Mouse (Mus musculus) heart, embryonic 11.5 days (tissue): ENCODE data around the gene Slc25a36. TPM values are rescaled to one million over a fixed set of nuclear protein-coding genes. Genes with fewer than 3 reads are reported as not detected.

ENCODE experiments used
- ATAC-seq: fragments of 200-750 bp; cut with Nextera tagmentation; replicated peaks from 2 replicates; pipeline ENCODE4 v1.8.0; 2017; ENCODE audit warnings: moderate library complexity; ENCODE audit not compliant: insufficient number of reproducible peaks, low FRiP score, low TSS enrichment
- H3K27ac ChIP-seq: fragments of 300-500 bp; sonication (generic); 2 replicates; pipeline ENCODE4 v1.5.1; 2014; ENCODE audit warnings: mild to moderate bottlenecking, low read depth, low read length
- H3K27me3 ChIP-seq: fragments of 300-500 bp; sonication (generic); 2 replicates; pipeline ENCODE4 v1.6.1; 2014; ENCODE audit warnings: mild to moderate bottlenecking, low read length, mixed read lengths; ENCODE audit not compliant: control insufficient read depth, insufficient read depth
- H3K36me3 ChIP-seq: fragments of 300-500 bp; sonication (generic); 2 replicates; pipeline ENCODE4 v1.6.1; 2014; ENCODE audit warnings: mild to moderate bottlenecking, low read length, moderate library complexity, mixed read lengths; ENCODE audit not compliant: control insufficient read depth, insufficient read depth
- H3K4me1 ChIP-seq: fragments of 300-500 bp; sonication (generic); 2 replicates; pipeline ENCODE4 v1.6.1; 2014; ENCODE audit warnings: low read length; ENCODE audit not compliant: control insufficient read depth, insufficient read depth
- H3K4me2 ChIP-seq: fragments of 300-500 bp; sonication (generic); 2 replicates; pipeline ENCODE4 v1.6.1; 2014; ENCODE audit warnings: mild to moderate bottlenecking, moderate library complexity
- H3K4me3 ChIP-seq: fragments of 300-500 bp; sonication (generic); 2 replicates; pipeline ENCODE4 v1.5.1; 2014; ENCODE audit warnings: low read depth, low read length
- H3K9ac ChIP-seq: fragments of 300-500 bp; sonication (generic); 2 replicates; pipeline ENCODE4 v1.6.1; 2014; ENCODE audit warnings: mild to moderate bottlenecking, low read depth, low read length, moderate library complexity
- H3K9me3 ChIP-seq: fragments of 300-500 bp; sonication (generic); replicated peaks from 2 replicates; pipeline ENCODE4 v1.6.1; 2016; ENCODE audit warnings: low read length; ENCODE audit not compliant: control insufficient read depth
- WGBS: fragments of 180-500 bp; shearing (Covaris S2); extraction: QIAGEN DNeasy Blood & Tissue Kit; methylation state at CpG from one replicate; pipeline ENCODE4 v1.1.7; 2014; ENCODE audit not compliant: insufficient replicate concordance; 5-methylcytosine and 5-hydroxymethylcytosine counted together
- polyA plus RNA-seq: library from polyadenylated mRNA; unstranded; fragments of >200 nt; fragmentation: Nextera tagmentation; extraction: Ambion mirVana; gene quantifications from 2 replicates; pipeline ENCODE4 v1.2.1, GENCODE M21; 2014

The Slc25a36 gene
- polyA plus RNA-seq, 1 experiment from 2014 or later: 79.6 TPM

DNA sequence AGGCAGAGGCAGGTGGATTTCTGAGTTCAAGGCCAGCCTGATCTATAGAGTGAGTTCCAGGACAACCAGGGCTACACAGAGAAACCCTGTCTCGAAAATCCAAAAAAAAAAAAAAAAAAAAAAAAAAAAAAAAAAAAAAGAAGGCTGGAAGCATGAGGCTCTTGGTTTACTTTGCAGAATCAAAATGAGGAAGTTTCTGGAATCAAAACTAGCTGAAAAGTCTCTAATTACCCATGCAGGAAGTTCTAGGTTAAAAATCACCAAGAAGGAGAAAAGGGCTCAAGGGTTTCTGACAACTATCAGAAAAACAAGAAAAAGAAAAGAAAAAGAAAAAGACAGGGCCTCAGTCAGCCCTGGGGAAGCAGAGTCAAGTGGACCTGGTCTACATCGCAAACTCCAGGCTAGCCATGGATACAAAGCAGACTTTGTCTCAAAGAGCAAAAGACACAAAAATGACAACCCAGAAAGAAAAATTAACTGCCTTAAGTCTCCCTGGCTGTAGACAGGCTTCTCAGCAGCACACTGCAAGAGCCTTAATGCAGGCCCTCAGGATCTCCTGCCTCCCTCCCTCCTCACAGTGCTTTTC, 5.5 kb downstream of the Slc25a36 start:
- Histone ChIP-seq H3K9me3 (no peaks in the 10 kb centered on the region), H3K36me3 (peaks cover 4% of the 10 kb centered on the region; the same call in 1 of the 2 replicates), H3K9ac (no peak overlapping the region), H3K4me3 (no peak overlapping the region), H3K27me3 (no peaks in the 10 kb centered on the region), H3K4me2 (no peak overlapping the region), H3K4me1 (peaks cover 14% of the 10 kb centered on the region; the same call in 1 of the 2 replicates), H3K27ac (no peak overlapping the region)
- no peak for ATAC-seq
- WGBS: 83% methylated on average over 2 of the region's 2 CpGs

DNA sequence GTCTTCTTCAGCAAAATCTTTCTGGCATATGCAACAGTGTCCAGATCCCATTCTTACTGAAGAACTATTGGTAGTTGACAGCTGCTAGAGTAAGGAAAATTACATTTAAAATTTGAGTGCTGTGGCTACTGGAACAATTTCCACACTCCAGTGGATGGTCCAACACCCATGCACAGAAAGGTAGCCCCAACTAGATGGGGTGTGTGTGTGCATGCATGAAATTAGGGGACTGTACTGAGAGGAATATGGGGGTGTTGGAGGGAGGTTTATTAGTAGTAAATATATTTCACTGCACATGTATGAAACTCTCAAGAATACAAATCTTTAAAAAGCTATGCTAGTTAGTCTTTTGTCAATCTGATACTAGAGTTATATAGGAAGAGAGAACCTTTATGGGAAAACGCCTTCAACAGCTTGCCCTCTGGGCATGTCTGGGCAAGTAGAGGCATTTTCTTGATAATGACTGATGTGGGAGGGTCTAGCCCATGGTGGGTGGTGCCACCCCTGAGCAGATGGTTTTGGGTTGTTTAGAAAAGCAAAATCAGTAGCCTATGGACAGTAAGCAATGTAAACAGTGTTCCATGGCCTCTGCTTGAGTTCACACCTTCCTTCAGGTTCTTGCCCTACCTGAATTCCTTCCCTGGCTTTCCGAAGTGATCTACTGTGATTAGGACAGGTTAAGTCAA, 7.4 kb downstream of the Slc25a36 start:
- Histone ChIP-seq H3K27ac (no peak overlapping the region), H3K9me3 (no peaks in the 10 kb centered on the region), H3K4me1 (0 out of 2 replicates have a peak, but pooled peaks cover 2% of the 10 kb centered on the region), H3K4me3 (no peak overlapping the region), H3K4me2 (no peak overlapping the region), H3K27me3 (no peaks in the 10 kb centered on the region), H3K36me3 (peaks cover 4% of the 10 kb centered on the region; the same call in 1 of the 2 replicates), H3K9ac (no peak overlapping the region)
- no peak for ATAC-seq
- WGBS: 82% methylated on average over 2 of the region's 2 CpGs

DNA sequence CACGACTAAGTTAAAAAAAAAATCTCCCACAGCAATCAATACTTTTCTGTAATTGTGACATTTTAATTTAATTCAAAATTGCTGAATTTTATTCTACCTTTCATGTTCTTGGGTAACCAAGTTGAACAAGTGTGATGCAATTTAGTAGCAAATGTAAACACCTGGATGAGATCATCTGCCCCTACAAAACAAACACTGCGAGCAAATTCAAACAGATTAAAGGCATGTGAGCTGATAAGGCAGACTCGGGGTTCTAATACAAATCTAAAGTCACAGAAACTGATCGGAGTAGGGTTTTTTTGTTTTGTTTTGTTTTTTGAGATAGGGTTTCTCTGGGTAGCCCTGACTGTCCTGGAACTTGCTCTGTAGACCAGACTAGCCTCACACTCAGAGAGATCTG, 12.0 kb downstream of the Slc25a36 start:
- Histone ChIP-seq H3K27ac (no peak overlapping the region), H3K4me2 (no peak overlapping the region), H3K4me3 (no peak overlapping the region), H3K9me3 (no peaks in the 10 kb centered on the region), H3K4me1 (0 out of 2 replicates have a peak, but pooled peaks cover 2% of the 10 kb centered on the region), H3K36me3 (peaks cover 6% of the 10 kb centered on the region), H3K27me3 (no peaks in the 10 kb centered on the region), H3K9ac (no peak overlapping the region)
- no peak for ATAC-seq
- 67% methylated on average over 4 of the region's 4 CpGs for WGBS

DNA sequence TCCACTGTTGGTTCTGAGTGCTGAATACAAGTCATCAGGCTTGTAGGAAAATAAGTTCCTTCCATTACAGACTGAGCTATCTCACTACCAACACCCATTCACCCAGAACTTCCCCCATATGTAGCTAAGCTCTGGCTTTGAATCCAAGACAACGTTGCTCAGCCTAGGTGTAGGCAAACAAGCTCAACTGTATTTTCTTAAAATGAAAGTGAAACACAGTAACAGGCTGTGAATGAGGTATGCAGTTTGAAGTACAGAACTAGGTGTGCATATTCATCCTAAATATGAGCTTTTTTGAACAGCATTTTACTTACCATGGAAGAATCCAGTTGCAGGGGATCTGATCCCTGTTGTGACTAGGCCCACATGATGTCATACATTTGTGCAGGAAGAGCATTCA, 14.8 kb downstream of the Slc25a36 start:
- no peak for ATAC-seq
- peaks cover 11% of the 10 kb centered on the region for H3K36me3 ChIP-seq

DNA sequence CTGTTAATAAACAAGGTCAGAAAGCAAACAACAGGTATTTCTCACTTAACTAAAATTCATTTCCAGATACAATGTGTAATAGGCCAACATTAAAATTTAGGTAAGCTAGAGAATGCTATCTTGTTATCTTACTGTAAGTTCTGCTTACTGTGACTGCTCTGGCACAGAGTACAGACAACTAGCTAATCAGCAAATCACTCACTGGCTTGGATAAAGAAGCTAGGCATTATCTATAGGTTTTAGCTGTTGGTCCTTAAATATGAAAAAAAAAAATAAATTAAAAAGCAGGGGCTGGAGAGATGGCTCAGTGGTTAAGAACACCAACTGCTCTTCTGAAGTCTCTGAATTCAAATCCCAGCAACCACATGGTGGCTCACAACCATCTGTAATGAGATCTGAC, 23.1 kb downstream of the Slc25a36 start:
- H3K27me3 ChIP-seq: no peaks in the 10 kb centered on the region
- no peaks in the 10 kb centered on the region for H3K9me3 ChIP-seq
- ATAC-seq: no peak
- H3K4me3 ChIP-seq: no peak overlapping the region
- H3K4me2 ChIP-seq: no peak overlapping the region
- H3K27ac ChIP-seq: no peak overlapping the region
- H3K36me3 ChIP-seq: peaks cover 11% of the 10 kb centered on the region
- H3K9ac ChIP-seq: no peak overlapping the region
- H3K4me1 ChIP-seq: no peaks in the 10 kb centered on the region

More for the DNA sequence above, 14.8 kb downstream of the Slc25a36 start:
- H3K4me1 ChIP-seq: no peaks in the 10 kb centered on the region
- H3K9ac ChIP-seq: no peak overlapping the region
- WGBS: 86% methylated on average over 1 of the region's 1 CpGs
- no peaks in the 10 kb centered on the region for H3K9me3 ChIP-seq
- no peak overlapping the region for H3K4me3 ChIP-seq
- no peak overlapping the region for H3K27ac ChIP-seq
- no peak overlapping the region for H3K4me2 ChIP-seq
- no peaks in the 10 kb centered on the region for H3K27me3 ChIP-seq

DNA sequence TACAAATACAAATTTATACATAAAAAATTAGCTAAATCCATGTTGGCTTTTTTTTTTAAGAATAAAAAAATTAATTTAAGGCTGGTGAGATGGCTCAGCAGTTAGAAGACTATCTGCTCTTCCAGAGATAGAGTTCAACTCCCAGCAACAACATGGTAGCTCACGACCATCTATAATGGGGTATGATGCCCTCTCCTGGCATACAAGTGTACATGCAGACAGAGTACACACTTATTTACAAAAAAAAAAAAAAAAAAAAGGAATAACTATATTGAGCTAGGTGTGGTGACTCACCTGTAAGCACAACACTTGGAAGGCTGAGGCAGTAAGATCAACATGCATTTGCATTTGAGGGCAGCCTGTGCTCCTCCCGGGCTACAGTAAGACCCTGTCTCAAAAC, 26.3 kb downstream of the Slc25a36 start:
- Histone ChIP-seq H3K9me3 (no peaks in the 10 kb centered on the region), H3K27ac (no peak overlapping the region), H3K4me3 (no peak overlapping the region), H3K9ac (no peak overlapping the region), H3K36me3 (peaks cover 9% of the 10 kb centered on the region), H3K4me1 (no peaks in the 10 kb centered on the region), H3K27me3 (no peaks in the 10 kb centered on the region), H3K4me2 (no peak overlapping the region)
- no peak for ATAC-seq
- 92% methylated on average over 2 of the region's 2 CpGs for WGBS

DNA sequence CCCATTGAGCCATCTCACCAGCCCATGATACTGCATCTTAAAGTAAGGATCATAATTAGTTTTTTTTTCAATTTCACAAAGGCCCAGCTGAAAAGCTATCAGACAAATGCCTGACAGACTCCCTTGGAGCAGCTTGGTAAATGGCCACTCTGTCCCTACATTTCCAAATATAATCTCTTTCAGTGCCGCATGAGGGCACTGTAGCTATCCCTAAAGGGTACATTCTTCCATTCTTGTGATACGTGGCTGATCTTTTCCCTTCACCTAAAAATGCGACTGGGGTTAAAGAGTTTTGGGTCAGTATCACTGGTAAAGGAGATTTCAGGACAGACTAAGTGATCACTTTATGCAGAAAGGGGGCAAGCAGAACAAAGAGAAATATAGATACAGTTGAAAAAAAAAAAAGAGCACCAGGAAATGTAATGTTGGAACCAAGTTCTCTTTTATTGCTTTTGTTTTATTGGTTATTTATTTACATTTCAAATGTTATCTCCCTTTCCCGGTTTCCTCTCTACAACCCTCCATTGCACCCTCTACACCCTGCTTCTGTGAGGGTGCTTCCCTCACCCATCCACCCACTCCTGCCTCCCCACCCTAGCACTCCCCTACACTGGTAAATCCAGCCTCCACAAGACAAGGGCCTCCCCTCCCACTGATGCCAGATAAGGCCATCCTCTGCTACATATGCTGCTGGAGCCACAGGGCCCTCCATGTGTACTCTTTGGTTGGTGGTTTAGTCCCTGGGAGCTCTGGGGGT, 29.7 kb downstream of the Slc25a36 start:
- Histone ChIP-seq H3K4me2 (no peak overlapping the region), H3K9me3 (no peaks in the 10 kb centered on the region), H3K9ac (no peak overlapping the region), H3K27ac (no peak overlapping the region), H3K4me3 (no peak overlapping the region), H3K36me3 (peaks cover 14% of the 10 kb centered on the region), H3K4me1 (no peaks in the 10 kb centered on the region), H3K27me3 (no peaks in the 10 kb centered on the region)
- WGBS: 81% methylated on average over 4 of the region's 4 CpGs
- no peak for ATAC-seq

DNA sequence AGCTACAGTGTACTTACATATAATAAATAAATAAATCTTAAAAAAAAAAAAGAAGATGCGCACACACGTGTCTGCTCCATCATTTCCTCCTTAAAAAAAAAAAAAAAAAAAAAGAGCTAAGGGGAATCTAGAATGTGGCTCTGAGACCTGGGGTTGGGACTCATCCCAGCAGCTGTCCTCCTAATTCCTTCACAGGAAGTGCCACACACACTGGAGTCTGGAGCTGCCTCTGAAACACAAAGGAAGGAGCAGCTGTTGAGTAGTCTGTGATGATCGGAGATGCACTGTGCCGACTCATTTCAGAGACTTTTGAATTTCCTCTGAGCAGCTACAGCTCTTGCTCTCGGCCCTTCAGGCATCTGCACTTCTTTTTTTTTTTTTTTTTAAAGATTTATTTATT, 41.0 kb downstream of the Slc25a36 start:
- Histone ChIP-seq H3K9ac (no peak overlapping the region), H3K27me3 (no peaks in the 10 kb centered on the region), H3K4me1 (no peaks in the 10 kb centered on the region), H3K36me3 (no peaks in the 10 kb centered on the region), H3K4me3 (no peak overlapping the region), H3K9me3 (no peaks in the 10 kb centered on the region), H3K4me2 (no peak overlapping the region), H3K27ac (no peak overlapping the region)
- no peak for ATAC-seq
- WGBS: 75% methylated on average over 5 of the region's 5 CpGs
